Mouse (Mus musculus) megakaryocyte progenitor cell, adult 5-6 weeks (primary cell): ENCODE results near the gene Selenot. TPM values are rescaled to one million over a fixed set of nuclear protein-coding genes. Genes with fewer than 3 reads are reported as not detected.

ENCODE experiments used
- ATAC-seq: replicated peaks from 2 replicates; pipeline ENCODE4 v1.8.0; 2016; ENCODE audit warnings: mild to moderate bottlenecking, moderate TSS enrichment, inconsistent platforms; ENCODE audit not compliant: poor library complexity
- total RNA-seq, 2 experiments: library from RNA; stranded (forward) in 1 of 2; stranded (reverse) in 1 of 2; fragments of 157-497, 149-512 nt in 1 of 2; fragments of 200-1000 nt in 1 of 2; gene quantifications; 2 replicates each; pipeline versions ENCODE4 v1.2.3 to v1.2.4; 2015 to 2017

Selenot gene
- total RNA-seq, 2 experiments from 2014 or later, result 138 to 176 TPM

GRCm38 (mm10) chr3:58631693-58632092 is 55.3 kb downstream of the Selenot start:
- no peak for ATAC-seq

- ATAC-seq, result peak; percentile 92
Measured at GRCm38 (mm10) chr3:58636406-58637295, 60.2 kb downstream of the Selenot start, which contains the start of gene Erich6. Gene Erich6, minus strand, starts transcription at chr3:58637207.

Other genes with a start within 250 kb of the Selenot start
- gene Tsc22d2, start 161.9 kb upstream of the Selenot start, total RNA-seq (2015), result 15.8 and 17.3 TPM in 2 replicates
- gene Tsc22d2, start 161.9 kb upstream of the Selenot start, total RNA-seq (2017), result 8.5 and 11.4 TPM in 2 replicates
- 173 and 174 TPM in 2 replicates for gene Eif2a, start 50.8 kb upstream of the Selenot start, total RNA-seq (2015)
- 94.7 and 102 TPM in 2 replicates for gene Eif2a, start 50.8 kb upstream of the Selenot start, total RNA-seq (2017)
- 130 and 146 TPM in 2 replicates for gene Serp1, start 50.7 kb upstream of the Selenot start, total RNA-seq (2015)
- 136 and 145 TPM in 2 replicates for gene Serp1, start 50.7 kb upstream of the Selenot start, total RNA-seq (2017)
- gene Erich6, start 60.6 kb downstream of the Selenot start, total RNA-seq (2015), result 0.20 TPM in 1 of 2 replicates, not detected in the other
- not detected in 2 replicates for gene Erich6, start 60.6 kb downstream of the Selenot start, total RNA-seq (2017)
- gene Siah2, start 115.8 kb downstream of the Selenot start, total RNA-seq (2015), result 16.0 and 21.2 TPM in 2 replicates
- 7.0 and 10.5 TPM in 2 replicates for gene Siah2, start 115.8 kb downstream of the Selenot start, total RNA-seq (2017)
- not detected in 2 replicates for gene Mindy4b-ps, start 245.7 kb downstream of the Selenot start, total RNA-seq (2015)
- not detected in 2 replicates for gene Mindy4b-ps, start 245.7 kb downstream of the Selenot start, total RNA-seq (2017)